Mouse (Mus musculus) megakaryocyte, adult 5-6 weeks (primary cell): ENCODE data around the gene Vwa7. TPM values are rescaled to one million over a fixed set of nuclear protein-coding genes. Genes with fewer than 3 reads are reported as not detected.

Source experiments
- ATAC-seq: 2 replicates; pipeline ENCODE4 v1.8.0; 2016; ENCODE audit warnings: mild to moderate bottlenecking, inconsistent platforms; ENCODE audit not compliant: poor library complexity, severe bottlenecking
- total RNA-seq, 2 experiments: library from RNA; stranded (forward) in 1 of 2; stranded (reverse) in 1 of 2; fragments of 153-499, 151-499 nt in 1 of 2; fragments of 221-1000, 200-1000 nt in 1 of 2; gene quantifications; 2 replicates each; pipeline versions ENCODE4 v1.2.3 to v1.2.4; 2015 to 2017

Vwa7 gene
- total RNA-seq, 2 experiments from 2014 or later = 0.11 TPM; not detected in 1

GRCm38 (mm10) chr17:35044904-35045806, 28.8 kb downstream of the Vwa7 start:
- no peak for ATAC-seq

DNA sequence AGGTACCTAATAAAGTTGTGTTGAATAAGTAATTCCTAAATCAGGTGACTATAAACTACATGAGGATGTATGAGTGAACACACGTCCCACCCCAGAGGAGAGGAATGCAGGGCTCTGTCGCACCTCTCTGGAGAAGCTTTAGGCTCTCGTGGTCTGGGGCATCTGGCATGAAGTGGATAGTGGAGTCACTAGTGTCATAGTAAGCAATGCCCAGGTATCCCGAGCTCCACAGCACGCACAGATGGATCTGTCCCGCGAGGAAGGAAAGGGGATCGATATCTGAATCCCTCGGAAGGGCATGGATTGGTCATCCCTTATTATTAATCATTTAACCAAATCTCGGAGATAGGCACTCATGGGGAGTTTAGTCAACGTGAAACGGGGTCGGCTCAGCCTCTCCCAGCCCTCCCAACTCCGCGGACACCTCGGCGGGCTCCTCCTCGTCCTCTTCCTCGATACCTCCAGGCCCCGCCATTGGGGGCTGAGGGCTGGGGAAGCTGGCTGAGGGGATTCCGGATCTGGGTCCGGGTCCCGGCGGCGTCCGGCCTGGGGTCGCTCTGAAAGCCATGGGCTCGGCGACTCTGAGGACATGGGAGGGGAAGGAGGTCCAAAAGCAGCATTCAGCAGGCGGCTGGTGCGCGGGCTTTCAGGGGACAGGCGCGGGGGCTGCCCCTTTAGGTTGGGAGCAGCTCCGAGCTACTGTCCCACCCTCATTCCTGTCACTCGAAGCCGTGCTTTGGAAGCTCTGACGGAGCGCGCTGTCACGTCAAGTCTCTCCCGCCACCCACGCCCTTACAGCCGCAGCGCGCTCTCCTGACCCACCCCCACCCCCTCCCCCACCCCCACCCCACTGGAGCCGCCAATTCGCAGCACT, 29.7 kb downstream of the Vwa7 start:
- ATAC-seq = no peak

DNA sequence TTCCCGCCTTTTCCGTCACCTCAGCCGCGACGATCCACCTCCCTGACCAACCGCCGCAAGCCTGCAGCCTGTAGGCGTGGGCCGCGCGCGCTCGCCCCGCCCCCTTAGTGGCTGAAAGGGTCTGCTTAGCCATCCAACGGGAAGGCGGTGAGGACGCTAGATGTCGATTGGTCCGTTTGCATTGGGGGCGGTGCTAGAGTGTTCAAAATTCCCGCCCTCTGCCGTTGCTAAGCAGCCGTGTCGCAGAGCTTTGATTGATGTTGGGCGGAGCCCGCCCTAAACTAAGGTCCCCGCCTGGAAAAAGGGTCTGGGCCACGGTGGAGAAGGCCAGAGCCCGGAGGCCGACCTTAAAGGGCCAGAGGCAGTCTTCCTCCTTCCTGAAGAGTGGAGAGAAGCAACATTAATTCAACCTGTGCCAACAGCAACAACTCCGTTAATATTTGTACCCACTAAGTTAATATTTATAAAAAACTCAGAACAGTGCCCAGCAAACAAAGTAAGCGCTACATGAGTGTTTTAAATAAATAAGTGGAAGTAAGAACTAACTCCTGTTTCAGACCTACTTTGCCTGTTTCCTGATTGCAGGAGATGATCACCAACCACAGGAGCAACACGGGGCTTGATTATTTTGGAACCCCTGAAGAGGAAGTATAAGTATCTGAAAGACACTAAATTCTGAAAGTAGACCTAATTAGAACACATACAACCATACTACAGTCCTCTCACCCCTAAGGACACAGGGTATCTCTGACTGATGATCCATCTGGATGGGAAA, 30.5 kb downstream of the Vwa7 start, which contains the start of gene Msh5:
Msh5 (minus strand) TSS at position 65 of the 775 bp plus-strand sequence.
- ATAC-seq = peak; percentile 75

- ATAC-seq = no peak
These were observed 31.3 kb downstream of the Vwa7 start for GRCm38 (mm10) chr17:35047688-35048087.

- 0 out of 2 replicates have a peak, but pooled peaks have one; percentile 9 for ATAC-seq
These were observed 32.0 kb downstream of the Vwa7 start for GRCm38 (mm10) chr17:35048149-35048931.

DNA sequence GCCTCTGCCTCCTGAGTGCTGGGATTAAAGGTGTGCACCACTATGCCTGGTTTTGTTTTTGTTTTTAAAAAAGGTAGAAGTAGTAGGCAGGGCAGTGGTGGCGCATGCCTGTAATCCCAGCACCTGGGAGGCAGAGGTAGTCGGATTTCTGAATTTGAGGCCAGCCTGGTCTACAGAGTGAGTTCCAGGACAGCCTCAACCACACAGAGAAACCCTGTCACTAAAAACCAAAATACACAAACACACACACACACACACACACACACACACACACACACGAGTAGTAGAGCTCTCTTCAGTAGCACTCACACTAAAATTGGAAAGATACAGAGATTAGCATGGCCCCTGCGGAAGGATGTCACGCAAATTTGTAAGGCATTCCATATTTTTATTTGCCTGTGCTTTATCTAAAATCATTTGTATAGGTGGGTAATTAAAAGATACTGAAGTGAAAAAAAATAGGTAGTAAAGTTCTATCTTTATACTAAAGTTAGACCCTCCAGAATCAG, 32.6 kb downstream of the Vwa7 start:
- no peak for ATAC-seq

GRCm38 (mm10) chr17:35049561-35050016, 33.2 kb downstream of the Vwa7 start, which contains the start of gene Clic1:
TSS of gene Clic1 (plus strand) at chr17:35049966.
- ATAC-seq = peak; percentile 19

- peak; percentile 31 for ATAC-seq
These were observed 33.9 kb downstream of the Vwa7 start for GRCm38 (mm10) chr17:35050126-35050750.

- peak; percentile 74 for ATAC-seq
These were observed 35.0 kb downstream of the Vwa7 start for GRCm38 (mm10) chr17:35051156-35052086.

- no peak for ATAC-seq
These were observed 36.0 kb downstream of the Vwa7 start for GRCm38 (mm10) chr17:35052271-35052798.

DNA sequence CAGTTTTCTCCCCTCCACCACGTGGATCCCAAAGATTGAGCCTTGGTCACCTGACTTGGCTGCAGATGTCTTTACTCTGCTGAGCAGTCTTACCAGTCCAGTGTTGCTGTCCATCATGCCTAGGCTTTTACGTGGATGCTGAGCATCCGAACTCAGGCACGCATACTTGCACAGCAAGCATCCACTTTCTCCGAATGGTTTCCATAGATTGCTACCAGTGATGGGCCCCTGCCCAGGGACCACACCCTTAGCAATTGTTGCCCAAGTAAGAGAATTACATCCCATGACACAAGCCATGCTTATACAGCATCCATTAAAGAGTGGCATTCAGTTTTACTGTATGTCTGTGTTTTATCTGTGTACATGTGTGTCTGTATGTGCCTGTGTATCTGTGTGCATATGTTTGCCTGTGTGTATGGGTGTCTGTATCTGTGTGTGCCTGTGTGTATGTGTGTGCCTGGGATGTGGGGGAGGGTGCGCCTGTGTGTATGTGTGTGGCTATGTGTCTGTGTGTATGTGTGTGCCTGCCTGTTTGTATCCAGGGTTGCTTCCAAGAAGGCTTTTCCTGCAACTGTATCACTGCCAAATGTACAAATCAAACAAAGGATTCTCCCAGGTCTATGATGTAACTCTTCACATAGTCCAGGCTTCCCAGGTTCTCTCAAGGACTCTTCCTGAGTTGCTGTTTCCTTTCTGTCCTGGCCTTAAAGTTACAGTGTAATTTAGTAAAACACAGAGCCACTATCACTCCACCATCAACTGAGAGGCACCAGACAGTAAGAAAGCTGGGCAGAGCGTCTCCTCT, 39.5 kb downstream of the Vwa7 start:
- ATAC-seq = no peak

GRCm38 (mm10) chr17:35057090-35057489, 40.7 kb downstream of the Vwa7 start:
- ATAC-seq = no peak

- no peak for ATAC-seq
These were observed 41.9 kb downstream of the Vwa7 start for GRCm38 (mm10) chr17:35058316-35058715.

DNA sequence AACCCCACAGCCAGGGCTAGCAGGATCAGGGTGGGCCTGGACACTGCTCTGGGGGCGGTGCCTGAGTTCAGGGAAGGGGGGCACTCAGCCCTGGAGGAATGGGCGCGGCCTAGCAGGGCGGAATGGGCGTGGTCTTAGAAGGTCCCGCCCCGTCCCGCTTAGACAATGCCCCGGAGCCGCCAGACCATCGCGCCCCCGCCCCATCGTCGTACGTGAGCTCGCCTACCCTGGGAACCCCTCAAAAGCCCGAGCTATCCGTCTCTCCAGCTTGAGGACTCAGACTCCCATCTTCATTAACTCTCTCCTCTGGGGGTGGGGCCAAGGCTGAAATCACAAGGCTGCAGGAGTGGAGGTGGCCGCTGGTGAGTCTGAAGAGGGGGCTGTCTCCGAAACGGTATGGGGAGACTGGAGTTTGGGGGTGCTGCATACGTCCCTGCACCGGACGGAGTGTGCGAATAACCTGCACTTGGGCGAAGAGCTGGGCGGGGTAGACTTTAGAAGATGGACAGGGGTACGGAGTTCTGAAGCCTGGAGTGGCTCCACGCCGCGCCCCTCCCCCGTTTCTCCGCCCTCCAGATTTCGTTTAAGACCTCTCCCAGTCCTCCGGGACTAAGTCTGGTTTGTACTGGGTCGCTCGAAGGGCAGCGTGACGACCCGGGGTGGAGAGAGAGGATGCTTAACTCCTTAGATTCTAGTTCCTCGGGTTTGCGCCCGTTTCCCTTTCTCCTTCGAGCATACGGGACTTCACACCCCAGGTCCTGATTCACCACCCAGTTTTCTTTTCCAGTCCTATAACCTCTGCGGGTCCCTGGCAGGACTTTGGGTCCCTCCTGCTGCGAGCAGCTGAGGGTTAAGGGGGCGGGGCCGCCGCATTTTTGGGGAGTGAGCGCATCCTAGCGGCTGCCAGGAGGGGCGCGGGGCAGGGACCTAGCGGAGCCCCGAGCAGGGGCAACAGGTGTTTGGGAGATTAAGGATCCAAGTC, 42.8 kb downstream of the Vwa7 start, which contains the start of gene Ddah2:
Ddah2 (plus strand) TSS at position 125 of the 982 bp plus-strand sequence.
- ATAC-seq = peak; percentile 93

- no peak for ATAC-seq
These were observed 43.7 kb downstream of the Vwa7 start for GRCm38 (mm10) chr17:35060071-35060470.
